Mouse (Mus musculus) neural tube, embryonic 10.5 days (tissue): ENCODE results near the gene Foxred2.

Experiments
- DNase-seq: peaks from one replicate; pipeline ENCODE4 v3.0.0-alpha.2; 2017; ENCODE audit warnings: low spot score; ENCODE audit errors: extremely low spot score

Foxred2 gene

GRCm38 (mm10) chr15:77949061-77949460 lies 7.5 kb downstream of the Foxred2 start:
- no peak for DNase-seq

- DNase-seq = no peak
Measured at GRCm38 (mm10) chr15:77945711-77946110, 10.8 kb downstream of the Foxred2 start.

DNA sequence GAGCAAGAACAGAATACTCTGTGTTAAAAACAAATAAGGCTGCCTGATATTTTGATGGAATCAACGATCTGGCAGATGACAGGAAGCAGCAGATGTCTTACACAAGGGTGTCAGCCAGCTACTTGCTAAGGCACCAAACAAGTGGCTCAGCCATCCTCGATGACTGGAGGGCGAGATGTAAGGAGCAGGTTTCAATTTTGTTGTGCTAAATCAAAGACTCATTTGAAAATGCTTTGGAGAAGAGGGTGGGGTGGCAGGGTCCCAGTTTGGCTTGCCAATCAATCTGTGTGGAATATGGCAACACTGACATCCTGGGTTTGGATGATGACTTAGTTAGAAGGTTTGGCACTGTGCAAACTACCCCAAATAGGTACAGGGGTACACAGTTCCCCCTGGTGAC lies 15.0 kb downstream of the Foxred2 start:
- no peak for DNase-seq

- DNase-seq = no peak
Measured at GRCm38 (mm10) chr15:77938516-77938915, 18.0 kb downstream of the Foxred2 start.

DNA sequence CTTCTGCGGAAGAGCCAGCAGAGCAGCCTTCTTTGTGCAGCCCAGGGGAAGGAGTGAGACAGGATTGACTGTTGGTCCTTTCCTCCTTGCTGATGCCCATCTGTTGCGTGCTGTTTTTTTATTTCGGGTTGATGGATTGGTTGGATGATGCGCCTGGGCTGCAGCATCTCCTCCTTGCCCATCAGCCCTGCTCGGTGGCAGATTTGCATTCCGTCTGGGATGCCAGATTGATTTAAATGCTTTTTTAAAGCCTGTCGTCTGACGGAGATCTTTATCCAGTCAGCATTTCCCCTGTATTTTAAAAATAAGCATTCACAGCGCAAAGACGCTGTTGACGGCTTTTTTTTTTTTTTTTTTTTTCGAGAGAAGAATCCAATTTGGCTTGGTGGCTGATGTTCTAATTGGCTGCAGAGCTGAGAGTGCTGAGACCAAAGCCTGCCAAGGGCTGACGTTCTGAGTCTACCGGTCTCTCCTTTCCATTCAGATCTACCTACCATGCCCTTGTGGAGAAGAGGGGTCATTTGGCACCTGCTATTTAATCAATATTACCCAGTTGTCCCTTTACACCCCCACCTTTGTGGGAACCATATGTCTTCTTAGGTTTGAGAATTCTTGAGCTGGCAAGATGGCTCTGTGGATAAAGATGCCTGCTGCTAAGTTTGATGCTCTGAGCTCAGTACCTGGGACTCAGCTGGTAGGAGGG lies 20.7 kb downstream of the Foxred2 start:
- DNase-seq = no peak

DNA sequence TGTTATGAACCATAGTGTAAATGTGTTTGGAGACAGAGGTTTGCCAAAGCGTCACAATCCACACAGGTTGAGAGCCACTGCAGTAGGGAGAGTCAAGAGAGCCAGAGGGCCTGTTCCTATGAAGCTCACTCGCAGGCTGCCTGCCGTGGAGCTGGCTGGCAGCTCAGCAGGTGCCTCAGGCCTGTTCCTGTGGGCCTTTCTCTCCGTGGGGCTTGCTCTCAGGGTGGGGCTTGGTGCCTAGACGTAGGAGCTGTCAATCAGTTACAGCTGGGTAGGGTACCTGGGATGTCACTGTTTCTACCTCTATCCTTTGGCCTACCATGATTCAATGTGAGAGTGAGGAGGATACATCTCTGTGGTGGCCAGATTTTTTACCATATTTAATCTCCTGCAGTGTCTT lies 21.6 kb downstream of the Foxred2 start:
- DNase-seq = no peak

DNA sequence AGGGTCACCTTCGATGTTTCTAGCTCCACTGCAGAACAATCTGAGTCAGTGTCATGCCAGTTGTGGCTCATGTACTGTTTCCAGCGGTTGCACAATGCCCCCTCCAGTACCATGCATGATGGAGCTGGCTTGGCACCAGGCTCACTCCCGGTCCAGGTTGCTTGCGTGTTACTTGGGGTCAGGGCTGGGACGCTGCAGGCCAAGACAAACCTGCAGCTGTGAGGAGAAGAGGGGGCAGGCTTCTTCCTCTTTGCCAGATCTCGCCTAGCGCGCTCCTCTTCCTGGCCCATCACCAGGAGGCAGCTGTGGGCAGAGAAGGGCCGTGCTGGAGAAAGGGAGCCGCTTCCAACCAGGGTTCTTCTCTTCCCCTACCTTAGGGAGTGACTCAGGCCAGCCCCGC lies 22.2 kb downstream of the Foxred2 start:
- no peak for DNase-seq

DNA sequence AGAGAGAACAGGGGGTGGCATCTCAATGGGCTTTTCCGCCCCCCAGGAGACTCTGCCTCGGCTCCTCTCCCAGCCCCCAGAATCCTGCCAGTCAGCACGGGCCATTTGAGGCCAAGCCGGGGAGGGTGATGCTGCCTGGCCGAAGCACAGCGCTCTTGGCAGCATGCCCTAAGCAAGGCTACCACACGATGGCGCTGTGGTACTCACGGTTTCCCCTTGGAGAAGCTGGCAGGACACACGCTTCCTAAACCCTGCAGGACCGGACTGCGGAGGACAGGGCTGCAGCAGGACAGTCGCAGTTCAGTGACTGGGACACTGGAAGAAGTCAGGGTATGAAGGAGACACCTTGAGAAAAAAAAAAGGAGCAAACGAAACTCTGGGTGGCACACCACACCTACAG lies 22.8 kb downstream of the Foxred2 start:
- peak; percentile 98 for DNase-seq

GRCm38 (mm10) chr15:77933222-77933621 lies 23.3 kb downstream of the Foxred2 start:
- DNase-seq = no peak

- no peak for DNase-seq
Measured at GRCm38 (mm10) chr15:77931689-77932016, 24.9 kb downstream of the Foxred2 start.

DNA sequence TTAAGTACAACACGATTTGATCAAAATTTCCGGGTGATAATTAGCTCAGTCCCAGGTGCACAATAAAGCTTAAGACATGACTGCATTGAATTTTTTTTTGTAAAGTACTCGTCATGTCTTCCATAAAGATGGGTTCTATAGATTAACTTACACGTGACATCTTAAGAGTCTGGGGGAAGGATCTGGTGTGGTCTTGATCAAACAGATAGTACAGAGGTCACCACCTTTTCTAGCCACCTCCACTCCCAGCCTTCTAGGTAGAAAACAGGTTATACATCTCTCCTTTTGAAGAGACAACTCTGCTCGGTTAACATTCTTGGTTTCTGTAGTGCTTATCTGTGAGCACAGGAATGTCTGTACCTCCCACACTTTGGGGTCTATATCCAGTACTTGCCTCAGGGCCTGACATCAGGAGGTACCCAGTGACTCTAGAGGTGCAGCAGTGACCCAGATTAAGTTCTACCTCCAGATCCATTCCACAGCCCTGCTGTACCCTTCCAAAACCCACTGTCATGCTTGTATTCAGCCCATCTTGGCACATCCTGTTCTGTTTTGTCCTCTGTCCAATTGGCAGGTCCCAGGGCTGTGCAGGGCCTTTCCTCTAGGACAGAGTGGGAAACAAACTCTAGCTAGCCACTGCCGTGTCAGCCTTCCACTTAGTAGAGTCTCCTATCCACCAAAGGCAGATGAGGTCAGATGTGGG lies 25.4 kb downstream of the Foxred2 start:
- DNase-seq = no peak

DNA sequence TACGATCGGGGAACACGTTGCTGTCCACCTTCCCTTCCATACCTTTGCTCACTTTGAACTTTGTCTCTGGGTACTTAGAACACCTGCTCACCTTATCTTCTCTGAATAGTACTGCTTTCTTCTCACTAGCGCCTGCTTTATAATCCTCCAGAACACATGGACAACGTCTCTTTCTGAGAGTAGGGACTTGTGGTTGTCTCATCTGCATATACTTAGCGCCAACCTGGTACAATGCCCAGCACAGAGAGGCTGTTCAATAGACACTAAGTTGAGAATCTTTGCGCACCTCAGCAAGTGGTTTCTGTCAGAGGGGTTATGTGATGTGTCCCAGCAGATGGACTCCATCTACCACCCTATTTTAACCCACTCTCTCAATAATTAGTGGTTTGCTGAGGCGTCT lies 26.7 kb downstream of the Foxred2 start:
- DNase-seq = no peak

- peak; percentile 95 for DNase-seq
Measured at GRCm38 (mm10) chr15:77928673-77929331, 27.7 kb downstream of the Foxred2 start, which contains the start of gene Txn2. Gene Txn2, minus strand, starts transcription at chr15:77929006.

- no peak for DNase-seq
Measured at GRCm38 (mm10) chr15:77928091-77928490, 28.4 kb downstream of the Foxred2 start.

- no peak for DNase-seq
Measured at GRCm38 (mm10) chr15:77926921-77927320, 29.6 kb downstream of the Foxred2 start.

DNA sequence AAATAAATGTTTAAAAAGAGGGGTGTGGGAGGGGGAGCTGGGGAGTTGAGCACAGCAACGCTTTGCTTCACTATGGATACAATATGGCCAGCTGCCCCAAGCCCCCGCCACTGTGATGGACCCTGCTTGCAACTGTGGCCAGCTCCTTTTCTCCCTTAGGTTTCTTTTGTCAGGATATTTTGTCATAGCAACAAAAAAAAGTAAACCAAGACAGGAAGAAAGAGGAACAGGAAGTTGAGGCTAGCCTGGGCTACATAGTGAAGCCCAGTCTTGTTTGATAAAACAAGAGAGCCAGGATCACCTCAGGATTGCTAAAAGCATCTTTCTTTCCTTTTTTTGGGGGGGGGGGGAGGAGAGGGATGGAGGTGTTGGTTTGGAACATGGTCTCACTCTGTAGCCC lies 31.3 kb downstream of the Foxred2 start:
- DNase-seq = no peak

GRCm38 (mm10) chr15:77923267-77924035 lies 33.1 kb downstream of the Foxred2 start:
- DNase-seq = no peak

DNA sequence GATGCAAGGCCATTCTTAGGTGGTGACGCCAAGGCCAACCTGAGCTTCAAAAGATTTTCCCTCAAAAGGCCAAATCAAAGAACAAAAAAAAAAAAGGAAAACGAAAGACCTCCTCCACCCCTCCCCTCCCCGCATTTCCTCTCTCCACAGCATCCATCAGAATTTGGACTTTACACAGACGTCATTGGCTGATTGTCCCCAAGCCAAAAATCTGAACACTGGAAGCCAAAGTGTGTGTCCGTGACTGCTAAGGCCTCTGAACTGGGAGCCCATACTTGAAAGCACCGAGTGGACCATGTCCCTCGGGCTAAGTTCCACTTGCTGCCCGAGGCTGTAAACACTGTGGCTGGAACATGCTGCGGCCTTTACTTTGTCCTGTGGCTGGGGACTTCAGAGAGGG lies 33.8 kb downstream of the Foxred2 start:
- DNase-seq = no peak

GRCm38 (mm10) chr15:77921636-77922035 lies 34.9 kb downstream of the Foxred2 start:
- no peak for DNase-seq

DNA sequence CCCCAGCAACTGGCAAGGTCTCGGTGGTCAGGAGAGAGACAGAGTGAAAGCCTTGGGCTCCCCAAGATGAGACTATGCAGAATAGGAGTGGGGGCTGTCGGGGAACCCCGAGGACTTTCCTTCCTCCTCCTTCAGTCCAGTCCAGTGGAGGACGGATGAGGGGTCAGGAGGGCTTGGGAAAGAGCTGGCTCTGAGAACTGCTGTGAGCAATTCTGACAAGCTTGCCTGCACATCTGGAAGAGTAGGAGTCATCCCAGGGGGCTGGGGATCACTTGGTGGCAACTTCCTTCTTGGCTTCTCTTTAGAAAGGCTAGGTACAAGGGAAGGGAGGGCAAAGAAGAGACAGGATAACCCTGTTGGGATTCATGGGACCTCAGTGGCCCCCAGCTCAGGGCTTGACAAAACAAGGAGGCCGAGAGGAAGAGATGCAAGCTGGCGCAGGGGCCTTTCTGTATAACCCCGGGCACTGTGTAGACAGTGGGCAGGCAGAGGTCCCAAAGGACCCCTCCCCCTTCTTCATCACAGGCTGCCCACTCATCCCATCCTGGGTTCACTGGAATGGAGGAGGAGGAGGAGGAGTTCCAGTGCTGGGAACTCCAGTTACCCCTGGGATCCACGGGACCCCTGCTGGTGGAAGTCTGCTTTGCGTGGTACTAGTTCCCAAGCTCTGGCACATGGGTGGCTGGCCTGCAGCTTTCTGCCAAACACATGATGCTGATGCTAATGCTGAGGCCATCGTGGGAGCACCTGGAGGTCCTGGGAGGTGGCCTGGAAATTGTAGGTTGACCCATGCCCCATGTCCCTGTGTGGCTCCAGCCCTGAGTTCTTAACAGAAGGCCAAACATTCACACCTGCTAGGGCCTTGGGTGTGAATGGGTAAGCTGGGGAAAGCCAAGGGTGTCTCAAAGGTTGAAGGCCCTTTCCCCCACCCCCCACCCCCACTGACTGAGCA lies 35.7 kb downstream of the Foxred2 start:
- DNase-seq = no peak

DNA sequence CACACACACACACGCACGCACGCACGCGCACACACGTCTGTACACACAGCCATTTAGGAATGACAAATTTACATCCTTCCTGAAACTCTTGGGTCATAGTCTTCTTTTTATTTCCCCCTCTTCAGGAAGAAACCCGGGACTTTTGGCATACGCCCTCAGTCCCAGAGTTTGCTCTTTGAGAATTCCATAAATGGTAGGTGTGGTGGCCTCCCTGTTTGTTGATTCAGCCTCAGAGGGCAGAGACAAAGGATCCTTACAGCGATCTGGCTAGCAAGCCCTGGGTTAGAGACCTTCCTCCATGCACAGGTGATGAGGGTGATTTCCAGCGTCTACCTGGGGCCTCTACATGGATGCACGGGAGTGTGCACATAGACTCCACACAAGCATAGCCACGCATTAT lies 37.1 kb downstream of the Foxred2 start:
- DNase-seq = no peak
